Mouse (Mus musculus) forebrain, embryonic 15.5 days (tissue): ENCODE results near the gene Gng4. TPM values are rescaled to one million over a fixed set of nuclear protein-coding genes. Genes with fewer than 3 reads are reported as not detected.
A peak's percentile ranks its signal among the peaks of the same experiment; 100 is the strongest.

Source experiments
- ATAC-seq: fragments of 200-750 bp; cut with Nextera tagmentation; replicated peaks from 2 replicates; pipeline ENCODE4 v1.8.0; 2017; ENCODE audit warnings: mild to moderate bottlenecking, moderate TSS enrichment, moderate library complexity
- H3K27ac ChIP-seq: fragments of 300-500 bp; sonication (generic); replicated peaks from 2 replicates; pipeline ENCODE4 v1.5.1; 2015; ENCODE audit warnings: mild to moderate bottlenecking, inconsistent platforms
- H3K27me3 ChIP-seq: fragments of 300-500 bp; sonication (generic); 2 replicates; pipeline ENCODE4 v1.6.1; 2015; ENCODE audit warnings: inconsistent platforms
- H3K36me3 ChIP-seq: fragments of 300-500 bp; sonication (generic); 2 replicates; pipeline ENCODE4 v1.6.1; 2015; ENCODE audit warnings: mild to moderate bottlenecking, inconsistent platforms
- H3K4me1 ChIP-seq: fragments of 300-500 bp; sonication (generic); 2 replicates; pipeline ENCODE4 v1.6.1; 2015; ENCODE audit warnings: inconsistent platforms
- H3K4me2 ChIP-seq: fragments of 300-500 bp; sonication (generic); replicated peaks from 2 replicates; pipeline ENCODE4 v1.6.1; 2015; ENCODE audit warnings: mild to moderate bottlenecking, inconsistent platforms
- H3K4me3 ChIP-seq: fragments of 300-500 bp; sonication (generic); 2 replicates; pipeline ENCODE4 v1.5.1; 2015; ENCODE audit warnings: mild to moderate bottlenecking, inconsistent platforms
- H3K9ac ChIP-seq: fragments of 300-500 bp; sonication (generic); replicated peaks from 2 replicates; pipeline ENCODE4 v1.6.1; 2015; ENCODE audit warnings: mild to moderate bottlenecking, inconsistent platforms
- H3K9me3 ChIP-seq: fragments of 300-500 bp; sonication (generic); 2 replicates; pipeline ENCODE4 v1.6.1; 2016; ENCODE audit warnings: inconsistent platforms
- WGBS: fragments of 180-500 bp; shearing (Covaris S2); methylation state at CpG from one replicate; pipeline ENCODE4 v1.1.7; 2015; ENCODE audit warnings: mixed read lengths; 5-methylcytosine and 5-hydroxymethylcytosine counted together
- polyA plus RNA-seq: library from polyadenylated mRNA; unstranded; fragments of >200 nt; fragmentation: Nextera tagmentation; extraction: Ambion mirVana; gene quantifications from 2 replicates; pipeline ENCODE4 v1.2.1, GENCODE M21; 2015

Gene Gng4
- 21.9 and 24.4 TPM in 2 replicates for polyA plus RNA-seq

DNA sequence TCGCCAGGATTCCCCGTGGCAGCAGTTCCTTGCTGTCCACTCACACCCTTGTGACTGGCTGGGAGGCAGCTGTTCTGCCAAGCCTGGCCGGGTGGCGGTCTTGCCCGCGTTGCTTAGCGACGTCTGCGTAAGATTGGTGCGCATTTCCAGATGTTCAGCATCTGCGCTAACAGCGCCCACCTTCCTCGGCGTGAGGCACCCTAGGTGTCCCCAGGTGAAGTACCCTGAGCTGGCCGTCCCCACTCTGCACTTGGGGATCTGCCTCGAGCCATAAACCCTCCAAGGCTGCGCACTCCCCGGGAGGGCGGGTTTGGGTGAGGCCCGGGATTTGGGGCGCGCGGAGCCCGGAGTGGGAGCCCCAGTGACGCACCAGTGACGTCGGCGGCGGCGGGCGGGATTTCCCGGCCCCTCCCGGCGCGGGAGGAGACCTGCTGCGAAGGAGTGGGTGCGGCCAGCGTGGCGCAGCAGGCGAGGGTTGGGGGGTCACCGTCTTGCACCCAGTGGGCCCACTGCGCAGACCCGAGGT lies at the start of gene Gng4:
TSS of gene Gng4 (plus strand) at position 166 of the 526 bp plus-strand sequence.
- peaks cover 4% of the 10 kb centered on the region; the same call in 1 of the 2 replicates for H3K27me3 ChIP-seq
- H3K27ac ChIP-seq: 0 out of 2 replicates have a peak within 1 kb of the TSS, but pooled peaks have one; percentile 11

DNA sequence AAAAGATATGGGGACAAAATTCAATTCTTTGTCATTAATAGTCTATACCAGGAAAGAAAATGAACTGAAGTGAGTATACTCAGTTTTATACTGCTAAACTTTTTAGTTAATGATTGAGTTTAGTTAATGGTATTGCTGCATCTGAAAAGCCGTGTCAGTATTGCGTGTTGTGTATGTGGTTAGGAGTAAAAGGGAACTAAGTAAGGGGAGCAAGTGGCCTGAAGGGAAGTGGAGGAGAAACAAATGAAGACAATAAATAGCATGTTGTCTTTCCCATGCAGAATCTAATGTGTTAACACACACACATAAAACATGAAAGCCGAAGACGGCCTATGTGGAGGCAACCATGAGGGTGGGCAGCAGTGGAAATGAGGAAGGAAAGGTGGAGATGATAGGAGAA lies 44.6 kb upstream of the Gng4 start:
- H3K9me3 ChIP-seq: no peaks in the 10 kb centered on the region
- ATAC-seq: no peak
- H3K4me1 ChIP-seq: no peaks in the 10 kb centered on the region
- peaks cover 22% of the 10 kb centered on the region for H3K36me3 ChIP-seq
- H3K4me3 ChIP-seq: no peak overlapping the region
- H3K27me3 ChIP-seq: no peaks in the 10 kb centered on the region
- H3K9ac ChIP-seq: no peak overlapping the region
- 94% methylated on average over 4 of the region's 4 CpGs for WGBS
- H3K4me2 ChIP-seq: no peak overlapping the region
- no peak overlapping the region for H3K27ac ChIP-seq

More for the DNA sequence above, at the start of gene Gng4:
- H3K4me1 ChIP-seq: peaks cover 20% of the 10 kb centered on the region
- peak within 1 kb of the TSS; percentile 64 for H3K4me3 ChIP-seq
- peak within 1 kb of the TSS; percentile 59 for H3K9ac ChIP-seq
- WGBS: under 1% methylated on average over 43 of the region's 43 CpGs
- no peaks in the 10 kb centered on the region for H3K36me3 ChIP-seq
- H3K9me3 ChIP-seq: no peaks in the 10 kb centered on the region
- peak; percentile 88 for ATAC-seq
- H3K4me2 ChIP-seq: peak within 1 kb of the TSS; percentile 89

DNA sequence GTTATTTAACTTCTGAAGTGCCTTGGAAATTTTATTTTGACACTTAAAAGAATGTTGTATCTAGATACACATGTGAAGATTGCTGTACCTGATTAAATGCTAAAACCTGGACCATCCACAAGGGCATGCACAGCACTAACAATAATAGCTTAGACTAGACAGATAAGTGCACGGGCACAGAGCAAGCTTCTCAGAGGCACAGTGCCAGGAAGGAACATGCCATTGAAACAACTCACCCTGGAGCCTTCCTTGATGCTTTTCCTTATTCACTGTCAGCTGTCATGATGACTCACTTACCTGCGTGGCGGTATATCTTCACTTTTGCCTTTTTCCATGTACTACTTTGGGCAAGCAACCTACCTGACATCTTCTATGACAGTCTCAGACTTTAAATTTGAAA lies 37.9 kb upstream of the Gng4 start:
- Histone ChIP-seq H3K36me3 (peaks cover 31% of the 10 kb centered on the region), H3K4me3 (no peak overlapping the region), H3K9me3 (no peaks in the 10 kb centered on the region), H3K9ac (no peak overlapping the region), H3K27ac (no peak overlapping the region), H3K4me1 (no peaks in the 10 kb centered on the region), H3K4me2 (no peak overlapping the region), H3K27me3 (no peaks in the 10 kb centered on the region)
- 88% methylated on average over 3 of the region's 3 CpGs for WGBS
- ATAC-seq: no peak

DNA sequence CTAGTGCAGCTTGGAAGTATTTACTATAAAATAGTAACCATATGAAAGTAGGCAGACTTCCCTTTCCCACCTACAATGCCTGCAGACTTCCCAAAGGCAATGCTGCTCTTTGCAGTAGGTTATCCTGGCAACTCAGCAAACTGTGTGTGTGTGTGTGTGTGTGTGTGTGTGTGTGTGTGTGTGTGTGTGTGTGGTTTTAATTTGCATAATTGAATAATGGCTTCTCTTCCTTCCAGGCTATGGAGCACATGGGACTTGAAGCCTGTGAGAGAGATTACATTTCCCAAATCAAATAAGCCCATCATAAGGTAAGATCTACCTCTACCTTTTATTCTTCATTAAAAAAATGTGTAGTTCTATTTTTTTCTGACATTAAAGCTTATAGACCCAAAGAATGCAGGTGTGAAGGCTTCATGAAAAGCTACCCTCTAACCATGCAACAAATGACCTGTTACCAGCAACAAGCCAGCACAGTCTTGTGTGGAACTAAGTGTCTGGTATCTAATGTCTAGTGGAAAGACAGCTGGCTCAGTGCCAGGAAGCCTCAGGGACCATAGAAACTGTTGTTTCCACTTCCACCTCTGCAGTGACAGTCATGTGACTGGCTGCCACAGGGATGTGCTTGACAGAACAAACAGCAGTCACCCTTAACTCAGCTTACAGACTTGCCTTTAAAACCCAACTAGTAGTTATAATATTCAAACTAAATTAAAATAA lies 7.9 kb upstream of the Gng4 start:
- no peak overlapping the region for H3K9ac ChIP-seq
- peak; percentile 66 for ATAC-seq
- no peak overlapping the region for H3K4me3 ChIP-seq
- peaks cover 11% of the 10 kb centered on the region; the same call in 1 of the 2 replicates for H3K36me3 ChIP-seq
- no peaks in the 10 kb centered on the region for H3K9me3 ChIP-seq
- no peak overlapping the region for H3K4me2 ChIP-seq
- H3K4me1 ChIP-seq: peaks cover 3% of the 10 kb centered on the region; the same call in 1 of the 2 replicates
- H3K27me3 ChIP-seq: no peaks in the 10 kb centered on the region
- H3K27ac ChIP-seq: no peak overlapping the region

DNA sequence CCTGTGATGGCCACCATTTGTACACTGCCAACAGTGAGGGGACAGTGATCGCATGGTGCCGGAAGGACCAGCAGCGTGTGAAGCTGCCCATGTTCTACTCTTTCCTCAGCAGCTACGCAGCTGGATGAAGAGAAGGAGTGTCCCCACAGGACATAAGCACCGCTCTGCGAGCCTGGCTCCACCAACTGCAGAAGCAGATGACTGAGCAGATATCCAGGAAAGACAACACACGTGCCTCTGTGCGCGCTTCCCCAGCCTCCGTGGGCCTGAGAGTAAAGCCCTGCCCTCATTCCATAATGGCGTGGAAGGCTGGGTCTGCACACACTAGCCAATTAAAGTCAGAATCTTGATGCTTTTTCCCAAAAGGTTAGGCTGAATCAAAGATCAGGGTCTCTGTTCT lies 6.8 kb upstream of the Gng4 start:
- H3K4me3 ChIP-seq: no peak overlapping the region
- peaks cover 3% of the 10 kb centered on the region; the same call in 1 of the 2 replicates for H3K4me1 ChIP-seq
- ATAC-seq: no peak
- WGBS: 89% methylated on average over 11 of the region's 11 CpGs
- no peak overlapping the region for H3K9ac ChIP-seq
- H3K27me3 ChIP-seq: 0 out of 2 replicates have a peak, but pooled peaks cover 2% of the 10 kb centered on the region
- H3K4me2 ChIP-seq: no peak overlapping the region
- no peak overlapping the region for H3K27ac ChIP-seq
- no peaks in the 10 kb centered on the region for H3K9me3 ChIP-seq
- peaks cover 11% of the 10 kb centered on the region; the same call in 1 of the 2 replicates for H3K36me3 ChIP-seq

DNA sequence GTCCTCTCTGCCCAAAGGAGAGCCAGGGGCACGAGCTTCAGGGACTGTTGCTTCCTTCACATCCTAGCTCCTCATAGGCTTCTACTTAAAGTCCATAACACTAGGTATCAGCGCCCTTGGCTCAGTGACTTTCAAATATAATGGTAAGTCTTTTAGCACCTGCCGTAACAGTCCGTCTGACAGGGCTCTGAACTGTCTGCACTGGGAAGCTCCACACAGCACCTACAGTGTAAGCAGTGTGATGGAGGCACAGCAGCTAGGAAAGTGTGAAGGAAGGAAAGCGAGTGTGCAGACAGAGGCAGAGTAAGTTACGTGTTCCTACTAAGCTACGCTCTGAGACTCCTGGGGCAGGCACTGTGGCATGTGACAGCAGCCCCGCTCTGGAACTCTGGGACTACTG lies 6.2 kb upstream of the Gng4 start:
- 73% methylated on average over 8 of the region's 8 CpGs for WGBS
- Histone ChIP-seq H3K9ac (no peak overlapping the region), H3K9me3 (no peaks in the 10 kb centered on the region), H3K4me2 (no peak overlapping the region), H3K4me1 (peaks cover 3% of the 10 kb centered on the region; the same call in 1 of the 2 replicates), H3K4me3 (no peak overlapping the region), H3K27me3 (peaks cover 4% of the 10 kb centered on the region; the same call in 1 of the 2 replicates), H3K27ac (no peak overlapping the region), H3K36me3 (peaks cover 11% of the 10 kb centered on the region; the same call in 1 of the 2 replicates)
- ATAC-seq: no peak

DNA sequence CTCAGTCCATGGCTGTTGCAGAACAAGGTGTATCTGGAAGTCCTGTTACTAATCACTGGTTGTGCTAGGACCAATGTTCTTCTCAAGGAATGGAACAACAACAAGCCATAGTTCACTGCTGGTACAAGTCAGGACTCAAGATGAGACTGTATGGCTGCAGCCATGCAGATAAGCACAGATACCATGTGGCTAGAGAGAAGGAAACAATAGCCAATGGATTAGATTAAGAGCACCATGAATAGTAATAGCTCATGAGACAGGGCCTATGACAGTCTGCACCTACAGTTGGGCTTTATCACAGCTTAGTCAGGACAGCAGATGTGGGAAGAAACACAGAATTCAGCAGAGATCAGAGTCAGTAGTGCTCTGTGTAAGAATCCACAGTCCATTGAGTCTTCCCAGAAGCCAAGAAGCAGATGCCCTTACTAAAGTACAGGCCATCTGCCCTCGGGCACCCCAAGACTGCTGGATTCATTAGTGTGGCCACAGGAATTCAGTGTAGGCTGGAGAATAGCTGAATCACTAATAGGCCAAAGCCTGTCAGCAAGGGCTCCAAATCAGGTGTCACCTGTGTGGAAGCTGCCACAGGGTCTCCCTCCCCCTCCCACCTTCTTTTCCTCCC lies 4.9 kb upstream of the Gng4 start:
- no peaks in the 10 kb centered on the region for H3K9me3 ChIP-seq
- no peak overlapping the region for H3K27ac ChIP-seq
- WGBS: 94% methylated on average over 1 of the region's 1 CpGs

DNA sequence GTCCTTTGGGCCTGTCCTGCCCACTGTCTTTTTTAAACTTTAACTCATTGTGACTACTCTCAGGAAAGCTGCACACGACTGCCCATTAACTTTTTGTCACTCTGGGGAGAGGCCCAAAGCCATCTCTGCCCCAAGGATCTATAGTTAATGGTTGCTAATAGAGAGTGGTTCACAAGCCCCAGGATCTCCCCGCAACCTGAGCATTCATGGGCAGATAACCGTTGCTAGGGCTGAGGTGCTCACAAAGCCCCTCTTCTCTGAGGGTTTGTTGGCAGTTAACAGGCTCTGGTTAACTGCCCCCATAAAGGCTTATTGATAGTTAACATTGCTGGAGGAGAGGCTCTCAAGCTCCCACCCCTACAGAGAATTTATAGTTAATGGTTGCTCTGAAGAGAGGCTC lies 3.6 kb upstream of the Gng4 start:
- Histone ChIP-seq H3K4me1 (peaks cover 18% of the 10 kb centered on the region), H3K36me3 (peaks cover 11% of the 10 kb centered on the region; the same call in 1 of the 2 replicates), H3K4me3 (no peak overlapping the region), H3K27me3 (peaks cover 4% of the 10 kb centered on the region; the same call in 1 of the 2 replicates), H3K4me2 (no peak overlapping the region), H3K9me3 (no peaks in the 10 kb centered on the region), H3K9ac (no peak overlapping the region), H3K27ac (no peak overlapping the region)
- ATAC-seq: no peak
- 76% methylated on average over 3 of the region's 3 CpGs for WGBS

More for the DNA sequence above, 4.9 kb upstream of the Gng4 start:
- Histone ChIP-seq H3K4me2 (no peak overlapping the region), H3K4me3 (no peak overlapping the region), H3K27me3 (peaks cover 4% of the 10 kb centered on the region; the same call in 1 of the 2 replicates), H3K36me3 (peaks cover 11% of the 10 kb centered on the region; the same call in 1 of the 2 replicates), H3K9ac (no peak overlapping the region), H3K4me1 (peaks cover 7% of the 10 kb centered on the region)
- ATAC-seq: no peak

DNA sequence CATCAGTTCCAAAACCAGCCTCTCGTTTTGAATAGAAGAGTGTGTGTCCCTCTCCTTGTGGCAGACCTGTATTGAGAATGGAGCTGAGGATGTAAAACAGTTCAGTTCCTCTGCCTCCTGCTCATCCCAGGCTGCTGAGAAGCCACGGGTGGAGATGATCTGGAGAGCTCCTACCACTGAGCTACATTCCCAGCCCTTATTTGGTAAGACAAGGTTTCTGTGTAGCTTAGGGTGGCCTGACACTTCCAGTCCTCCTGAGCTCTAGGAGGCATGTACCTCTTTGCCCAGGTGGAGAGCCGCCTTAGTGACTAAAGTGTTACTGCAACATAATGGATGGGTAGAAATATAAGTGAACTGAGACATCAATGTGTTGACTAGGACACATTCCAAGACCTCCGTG lies 2.8 kb upstream of the Gng4 start:
- Histone ChIP-seq H3K27ac (no peak overlapping the region), H3K4me1 (peaks cover 22% of the 10 kb centered on the region), H3K27me3 (peaks cover 4% of the 10 kb centered on the region; the same call in 1 of the 2 replicates), H3K9me3 (no peaks in the 10 kb centered on the region), H3K4me3 (no peak overlapping the region), H3K9ac (no peak overlapping the region), H3K4me2 (no peak overlapping the region), H3K36me3 (peaks cover 11% of the 10 kb centered on the region; the same call in 1 of the 2 replicates)
- no peak for ATAC-seq
- WGBS: 82% methylated on average over 4 of the region's 4 CpGs

DNA sequence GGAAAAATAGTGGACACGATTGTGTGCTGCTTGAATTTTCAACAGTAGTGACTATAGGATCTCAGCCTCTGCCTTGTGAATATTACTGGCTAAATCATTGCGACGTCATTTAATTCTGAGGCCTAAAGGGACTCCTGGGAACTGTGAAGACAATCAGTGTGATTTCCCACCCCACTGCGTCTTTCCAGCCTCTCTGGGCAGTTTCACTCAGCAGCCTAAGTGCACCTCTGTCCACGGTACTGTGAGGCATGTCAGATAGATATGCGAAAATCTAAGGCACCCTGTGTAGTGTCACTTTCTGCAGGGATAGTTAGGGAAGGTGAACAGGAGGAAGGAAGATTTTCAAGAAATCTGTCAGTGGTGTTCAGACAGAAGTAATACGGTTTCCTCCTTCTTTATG lies 563 bp upstream of the Gng4 start:
- Histone ChIP-seq H3K9me3 (no peaks in the 10 kb centered on the region), H3K9ac (no peak overlapping the region), H3K36me3 (no peaks in the 10 kb centered on the region), H3K4me1 (peaks cover 20% of the 10 kb centered on the region), H3K4me2 (peak overlapping the region; percentile 89; the same call in 1 of the 2 replicates), H3K4me3 (peak overlapping the region; percentile 64; the same call in 1 of the 2 replicates), H3K27me3 (peaks cover 4% of the 10 kb centered on the region; the same call in 1 of the 2 replicates), H3K27ac (no peak overlapping the region)
- 55% methylated on average over 7 of the region's 7 CpGs for WGBS
- ATAC-seq: no peak

DNA sequence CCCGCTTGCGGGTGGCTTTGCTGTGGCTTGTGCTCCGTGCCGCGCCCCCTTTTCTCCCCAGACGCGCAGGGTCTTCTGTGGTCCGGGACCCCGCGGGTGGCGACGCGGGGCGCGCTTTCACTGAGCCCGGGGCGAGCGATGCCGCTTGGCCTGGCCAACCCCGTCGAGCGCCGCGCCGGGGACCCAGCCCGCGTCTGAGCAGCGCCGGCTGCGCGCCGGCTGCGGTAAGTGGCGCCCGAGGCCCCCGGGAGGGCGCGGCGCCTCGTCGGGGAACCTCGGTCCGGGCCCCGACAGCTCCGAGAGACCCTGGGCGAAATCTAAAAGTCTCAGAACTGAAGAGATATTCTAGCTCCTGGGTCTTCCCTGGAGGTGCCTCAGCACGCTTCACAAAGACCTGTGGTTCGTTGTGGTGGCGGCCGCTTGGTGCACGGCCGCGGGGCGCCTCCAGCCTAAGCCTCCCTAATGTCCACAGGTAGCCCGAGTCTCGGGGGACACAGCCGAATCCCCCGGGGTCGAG lies 619 bp downstream of the Gng4 start:
- H3K27me3 ChIP-seq: peaks cover 4% of the 10 kb centered on the region; the same call in 1 of the 2 replicates
- peak; percentile 75 for ATAC-seq
- peak overlapping the region; percentile 89 for H3K4me2 ChIP-seq
- peak overlapping the region; percentile 64 for H3K4me3 ChIP-seq
- peaks cover 20% of the 10 kb centered on the region for H3K4me1 ChIP-seq
- no peaks in the 10 kb centered on the region for H3K9me3 ChIP-seq
- H3K27ac ChIP-seq: no peak overlapping the region
- no peaks in the 10 kb centered on the region for H3K36me3 ChIP-seq
- 1% methylated on average over 57 of the region's 59 CpGs for WGBS
- H3K9ac ChIP-seq: peak overlapping the region; percentile 59
